Mouse (Mus musculus) E14TG2a.4 (cell line): ENCODE results near the gene Fpr2.
"Not testable (repeated sequence)": the region's sequence is repeated elsewhere in the genome, so short reads cannot be mapped to it uniquely, and the experiment has no call there.

ENCODE experiments used
- CTCF ChIP-seq: conservative IDR thresholded peaks from 2 replicates; pipeline ENCODE4 v1.5.1; 2014; ENCODE audit warnings: low read length
- NANOG ChIP-seq: IDR thresholded peaks from 2 replicates; pipeline ENCODE4 v1.6.1; 2014; ENCODE audit warnings: borderline replicate concordance, low read length, mixed read lengths

DNA sequence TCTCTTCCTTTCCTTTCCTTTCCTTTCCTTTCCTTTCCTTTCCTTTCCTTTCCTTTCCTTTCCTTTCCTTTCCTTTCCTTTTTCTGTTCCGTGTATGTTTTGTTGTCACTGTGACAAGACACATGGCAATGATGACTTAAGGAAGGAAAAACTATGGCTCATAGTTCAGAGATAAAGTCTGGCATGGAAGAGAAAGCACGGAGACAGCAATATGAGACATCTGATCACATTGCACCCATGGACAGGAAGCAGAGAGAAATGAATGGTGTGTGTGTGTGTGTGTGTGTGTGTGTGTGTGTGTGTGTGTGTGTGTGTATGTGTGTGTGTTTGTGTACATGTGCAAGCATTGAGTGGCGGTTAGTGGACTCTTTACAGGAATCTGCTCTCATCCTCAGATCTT is 43.0 kb upstream of the Fpr2 start:
- TF ChIP-seq CTCF, NANOG: not testable (repeated sequence)
